Mouse (Mus musculus): Measurements from ENCODE around the gene St6galnac1. TPM values are rescaled to one million over a fixed set of nuclear protein-coding genes. Genes with fewer than 3 reads are reported as not detected.

The St6galnac1 gene
- polyA plus RNA-seq, 1 experiment from 2014 or later: not detected

DNA sequence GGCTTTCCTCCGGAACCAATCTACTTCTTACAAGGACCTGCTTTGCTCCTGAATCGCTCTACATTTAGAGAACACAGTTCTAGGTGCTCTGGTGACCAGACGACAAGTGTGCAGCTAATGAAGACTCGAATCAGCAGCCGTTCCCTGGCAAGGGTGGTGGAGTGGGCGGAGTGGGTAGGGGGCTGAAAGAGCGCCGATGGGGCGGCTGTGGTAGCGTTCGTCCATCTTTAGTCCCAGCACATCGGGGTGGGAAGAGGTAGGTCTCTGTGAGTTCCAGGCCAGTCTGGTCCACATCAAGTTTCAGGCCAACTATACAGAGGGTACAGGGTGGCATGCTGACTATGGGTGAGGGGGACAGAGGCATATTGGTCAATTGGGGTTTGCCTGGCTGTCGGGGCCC is 38.3 kb upstream of the St6galnac1 start:
- DNase-seq (ENCODE audit: low spot score): no peak
- WGBS: 75% methylated on average over 13 of the region's 13 CpGs
- H3K9me3 ChIP-seq: no peaks in the 10 kb centered on the region
- H3K4me1 ChIP-seq: peaks cover 73% of the 10 kb centered on the region
- no peak overlapping the region for H3K4me3 ChIP-seq
- H3K36me3 ChIP-seq: peaks cover 7% of the 10 kb centered on the region; the same call in 1 of the 2 replicates
- peak overlapping the region; percentile 81 for H3K27ac ChIP-seq
- H3K27me3 ChIP-seq (ENCODE audit: insufficient read depth, poor library complexity, severe bottlenecking): peaks cover 12% of the 10 kb centered on the region

- WGBS: 45% methylated on average over 21 of the region's 21 CpGs
- no peaks in the 10 kb centered on the region for H3K9me3 ChIP-seq
- H3K4me3 ChIP-seq: peak overlapping the region; percentile 29; the same call in 1 of the 2 replicates
- H3K4me1 ChIP-seq: peaks cover 75% of the 10 kb centered on the region
- peak overlapping the region; percentile 81 for H3K27ac ChIP-seq
- DNase-seq (ENCODE audit: low spot score): no peak
- peaks cover 12% of the 10 kb centered on the region for H3K27me3 ChIP-seq (ENCODE audit: insufficient read depth, poor library complexity, severe bottlenecking)
- peaks cover 7% of the 10 kb centered on the region; the same call in 1 of the 2 replicates for H3K36me3 ChIP-seq
Measured at GRCm38 (mm10) chr11:116812793-116813529, 37.7 kb upstream of the St6galnac1 start.

GRCm38 (mm10) chr11:116810983-116811901 is 35.9 kb upstream of the St6galnac1 start:
- peak overlapping the region; percentile 61 for H3K4me3 ChIP-seq
- DNase-seq (ENCODE audit: low spot score): no peak
- H3K27ac ChIP-seq: peak overlapping the region; percentile 76
- no peaks in the 10 kb centered on the region for H3K9me3 ChIP-seq
- peaks cover 66% of the 10 kb centered on the region for H3K4me1 ChIP-seq
- peaks cover 12% of the 10 kb centered on the region for H3K27me3 ChIP-seq (ENCODE audit: insufficient read depth, poor library complexity, severe bottlenecking)
- peaks cover 7% of the 10 kb centered on the region; the same call in 1 of the 2 replicates for H3K36me3 ChIP-seq
- WGBS: 9% methylated on average over 31 of the region's 32 CpGs

DNA sequence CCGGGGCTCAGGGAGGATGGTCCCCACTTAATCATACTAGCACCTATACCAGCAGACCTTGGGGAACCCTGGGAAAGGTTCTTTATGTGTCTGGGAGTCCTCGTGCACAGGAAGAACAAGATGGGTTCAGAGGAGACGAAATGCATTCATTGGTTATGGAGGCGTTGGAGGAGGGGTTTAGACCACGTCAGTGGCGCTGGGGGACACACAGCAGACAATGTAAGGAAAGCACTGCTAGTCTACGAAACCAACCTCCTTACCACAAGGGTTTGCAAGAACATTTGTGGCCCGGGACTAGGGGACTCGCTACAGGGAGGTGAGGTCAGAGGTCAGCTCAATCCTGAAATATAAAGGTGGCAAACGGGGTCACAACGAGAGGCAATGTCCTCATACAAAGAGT is 35.2 kb upstream of the St6galnac1 start:
- WGBS: 77% methylated on average over 11 of the region's 11 CpGs

DNA sequence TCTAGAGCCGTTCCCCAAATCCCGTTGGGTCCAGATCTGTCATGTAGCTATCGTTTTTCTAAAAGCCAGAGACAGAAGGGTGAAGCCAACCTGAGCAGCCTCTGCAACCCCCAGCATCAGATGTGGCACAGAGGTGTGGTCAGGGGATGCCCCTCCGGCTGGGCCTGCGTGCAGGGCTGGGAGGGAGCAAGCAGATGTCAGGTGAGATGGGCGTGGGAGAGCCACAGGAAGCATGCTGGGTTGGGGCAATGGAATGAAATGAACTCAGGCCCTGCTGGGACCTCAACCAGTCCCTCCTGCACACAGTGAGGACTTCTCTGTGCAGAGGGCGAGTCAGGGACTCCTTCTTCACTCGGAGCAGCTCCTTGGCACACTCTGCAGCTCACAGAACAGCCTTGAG is 34.2 kb upstream of the St6galnac1 start:
- H3K4me1 ChIP-seq: peaks cover 51% of the 10 kb centered on the region
- peaks cover 7% of the 10 kb centered on the region; the same call in 1 of the 2 replicates for H3K36me3 ChIP-seq
- no peak for DNase-seq (ENCODE audit: low spot score)

More for the DNA sequence above, 35.2 kb upstream of the St6galnac1 start:
- peaks cover 7% of the 10 kb centered on the region; the same call in 1 of the 2 replicates for H3K36me3 ChIP-seq
- no peak for DNase-seq (ENCODE audit: low spot score)
- H3K27ac ChIP-seq: no peak overlapping the region
- no peak overlapping the region for H3K4me3 ChIP-seq
- peaks cover 60% of the 10 kb centered on the region for H3K4me1 ChIP-seq
- no peaks in the 10 kb centered on the region for H3K9me3 ChIP-seq
- H3K27me3 ChIP-seq (ENCODE audit: insufficient read depth, poor library complexity, severe bottlenecking): peaks cover 12% of the 10 kb centered on the region

DNA sequence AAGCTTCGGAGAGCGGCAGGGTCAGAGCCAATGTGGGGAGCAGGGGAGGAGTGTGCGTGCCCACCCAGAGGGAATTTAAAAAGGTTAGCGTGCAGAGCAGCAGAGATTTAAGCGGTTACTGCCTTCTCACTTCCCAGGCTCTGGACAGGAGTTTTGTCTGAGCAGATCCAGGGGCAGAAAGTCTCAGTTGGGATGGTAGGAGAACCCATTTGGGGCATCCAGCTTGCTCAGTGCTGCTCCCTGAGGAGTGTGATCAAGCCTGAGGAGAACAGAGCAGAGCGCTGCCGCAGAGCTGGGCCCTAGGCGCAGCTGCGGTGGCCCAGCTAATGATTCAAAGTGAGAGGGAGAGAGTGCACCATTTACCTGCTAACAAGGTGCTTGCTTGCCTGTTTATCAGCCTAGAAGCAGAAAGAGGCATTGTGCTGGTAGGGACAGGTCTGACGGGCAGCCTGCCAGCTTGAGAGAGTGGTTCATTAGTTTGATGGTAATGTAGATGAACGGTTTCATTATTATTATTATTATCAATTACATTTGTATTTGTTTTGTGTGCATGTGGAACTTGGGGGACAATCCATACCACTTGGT is 33.6 kb upstream of the St6galnac1 start:
- 70% methylated on average over 11 of the region's 11 CpGs for WGBS
- H3K36me3 ChIP-seq: peaks cover 7% of the 10 kb centered on the region; the same call in 1 of the 2 replicates
- peaks cover 12% of the 10 kb centered on the region for H3K27me3 ChIP-seq (ENCODE audit: insufficient read depth, poor library complexity, severe bottlenecking)
- H3K9me3 ChIP-seq: no peaks in the 10 kb centered on the region
- H3K4me3 ChIP-seq: no peak overlapping the region
- peaks cover 45% of the 10 kb centered on the region for H3K4me1 ChIP-seq
- DNase-seq (ENCODE audit: low spot score): no peak
- H3K27ac ChIP-seq: no peak overlapping the region

More for the DNA sequence above, 34.2 kb upstream of the St6galnac1 start:
- H3K27me3 ChIP-seq (ENCODE audit: insufficient read depth, poor library complexity, severe bottlenecking): peaks cover 12% of the 10 kb centered on the region
- no peak overlapping the region for H3K4me3 ChIP-seq
- H3K9me3 ChIP-seq: no peaks in the 10 kb centered on the region
- 81% methylated on average over 8 of the region's 8 CpGs for WGBS
- H3K27ac ChIP-seq: no peak overlapping the region

DNA sequence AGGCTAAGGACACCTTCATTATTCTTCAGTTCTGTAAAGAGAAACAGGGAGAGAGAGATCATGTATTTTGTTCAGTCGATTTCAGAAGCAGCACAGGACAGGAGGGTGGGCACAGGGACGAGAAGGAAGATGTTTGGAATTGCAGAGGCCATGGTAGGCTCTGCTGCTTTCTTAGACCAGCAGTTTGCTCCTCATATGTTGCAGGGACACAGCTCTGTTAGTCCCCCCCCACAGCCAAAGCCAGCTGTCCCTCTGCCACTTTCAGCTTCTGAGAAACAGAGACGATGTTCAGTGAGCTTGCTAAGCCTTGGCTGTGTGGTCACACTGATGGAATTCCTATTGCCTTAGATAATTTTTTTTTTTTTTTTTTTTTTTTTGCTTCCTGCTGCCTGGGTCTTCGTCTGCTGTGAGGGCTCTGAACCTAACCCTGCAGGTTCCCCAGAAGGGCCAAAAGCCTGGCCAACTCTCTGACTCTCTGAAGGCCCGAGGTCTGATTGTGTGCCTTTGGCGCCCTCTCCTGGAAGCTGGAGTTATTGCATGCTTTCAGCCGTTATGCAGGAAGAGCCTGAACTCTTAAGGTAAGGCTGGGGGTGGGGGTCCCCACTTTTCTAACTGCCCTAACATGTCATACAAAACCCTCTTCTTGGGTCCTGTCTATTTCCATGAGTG is 32.8 kb upstream of the St6galnac1 start:
- Histone ChIP-seq H3K4me1 (peaks cover 36% of the 10 kb centered on the region), H3K4me3 (no peak overlapping the region), H3K27ac (peak overlapping the region; percentile 76; the same call in 1 of the 2 replicates), H3K36me3 (peaks cover 7% of the 10 kb centered on the region; the same call in 1 of the 2 replicates), H3K27me3 (ENCODE audit: insufficient read depth, poor library complexity, severe bottlenecking) (peaks cover 12% of the 10 kb centered on the region), H3K9me3 (no peaks in the 10 kb centered on the region)
- 26% methylated on average over 7 of the region's 7 CpGs for WGBS
- peak; percentile 93 for DNase-seq (ENCODE audit: low spot score)

DNA sequence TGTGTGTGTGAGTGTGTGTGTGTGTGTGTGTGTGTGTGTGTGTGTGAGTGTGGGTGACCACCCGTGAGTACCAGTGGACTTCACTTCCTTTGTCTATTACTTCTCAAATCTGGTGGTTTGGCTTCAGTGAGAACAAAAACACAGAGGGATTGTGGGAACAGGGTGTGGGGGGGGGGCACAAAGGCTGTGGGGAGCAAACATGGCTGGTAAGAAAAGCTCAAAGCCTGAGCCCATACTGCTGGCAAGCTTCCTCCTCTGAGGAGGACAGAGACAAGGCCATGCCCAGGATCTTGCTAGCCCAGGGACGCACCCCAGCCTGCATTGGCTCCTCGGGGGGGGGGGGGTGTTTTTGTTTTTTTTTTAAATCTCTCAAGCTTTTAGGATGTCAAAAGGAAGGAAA is 32.2 kb upstream of the St6galnac1 start:
- H3K9me3 ChIP-seq: no peaks in the 10 kb centered on the region
- peaks cover 7% of the 10 kb centered on the region; the same call in 1 of the 2 replicates for H3K36me3 ChIP-seq
- H3K4me1 ChIP-seq: peaks cover 31% of the 10 kb centered on the region
- 67% methylated on average over 3 of the region's 3 CpGs for WGBS
- no peak overlapping the region for H3K4me3 ChIP-seq
- no peak for DNase-seq (ENCODE audit: low spot score)
- peak overlapping the region; percentile 76 for H3K27ac ChIP-seq
- peaks cover 12% of the 10 kb centered on the region for H3K27me3 ChIP-seq (ENCODE audit: insufficient read depth, poor library complexity, severe bottlenecking)

GRCm38 (mm10) chr11:116807116-116807515 is 31.8 kb upstream of the St6galnac1 start:
- WGBS: 59% methylated on average over 7 of the region's 7 CpGs
- H3K36me3 ChIP-seq: peaks cover 7% of the 10 kb centered on the region; the same call in 1 of the 2 replicates
- peaks cover 12% of the 10 kb centered on the region for H3K27me3 ChIP-seq (ENCODE audit: insufficient read depth, poor library complexity, severe bottlenecking)
- peak overlapping the region; percentile 76 for H3K27ac ChIP-seq
- no peak for DNase-seq (ENCODE audit: low spot score)
- H3K4me1 ChIP-seq: peaks cover 27% of the 10 kb centered on the region
- H3K9me3 ChIP-seq: no peaks in the 10 kb centered on the region
- H3K4me3 ChIP-seq: no peak overlapping the region

DNA sequence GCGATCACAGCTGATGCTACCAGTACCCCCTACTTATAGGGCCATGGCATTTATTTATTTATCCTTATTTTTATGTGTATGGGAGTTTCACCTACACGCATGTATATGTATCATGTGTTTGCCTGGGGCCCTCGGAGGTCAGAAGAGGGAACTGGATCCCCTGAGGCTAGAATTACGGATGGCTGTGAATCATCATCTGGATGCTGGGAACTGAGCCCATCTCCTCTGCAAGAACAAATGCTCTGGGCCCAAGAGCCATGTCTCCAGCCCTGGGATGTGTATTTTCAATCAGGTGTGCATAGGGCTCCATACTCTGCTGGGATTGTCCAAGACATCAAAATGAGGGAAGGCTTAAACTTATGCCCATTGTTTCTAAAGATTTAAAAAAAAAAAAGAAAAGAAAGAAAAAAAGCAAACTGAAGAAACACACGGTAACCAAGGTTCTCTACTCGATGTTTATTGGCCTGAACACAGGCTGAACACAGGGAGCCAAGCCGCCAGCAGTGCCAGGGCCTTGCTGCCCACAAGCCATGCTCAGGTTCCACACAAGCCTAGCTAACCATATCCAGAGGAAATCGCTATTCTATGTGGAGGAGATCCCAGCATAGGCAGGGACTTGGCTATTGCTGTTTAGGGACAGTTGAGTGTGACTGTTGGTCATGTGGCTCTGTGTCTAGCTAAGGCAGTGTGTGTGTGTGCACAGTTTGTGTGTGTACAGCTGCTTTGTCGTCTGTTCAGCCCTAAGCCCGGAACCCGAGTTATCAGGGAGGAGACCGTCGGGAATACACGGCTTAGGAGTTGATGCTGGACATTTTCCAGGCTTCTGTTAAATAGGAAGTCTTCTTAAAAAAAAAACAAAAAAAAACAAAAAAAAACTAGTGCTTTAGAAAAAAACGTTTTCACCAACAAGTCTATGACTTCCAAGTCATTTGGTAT is 31.1 kb upstream of the St6galnac1 start:
- Histone ChIP-seq H3K9me3 (no peaks in the 10 kb centered on the region), H3K4me1 (peaks cover 21% of the 10 kb centered on the region), H3K27ac (peak overlapping the region; percentile 67; the same call in 1 of the 2 replicates), H3K27me3 (ENCODE audit: insufficient read depth, poor library complexity, severe bottlenecking) (peaks cover 12% of the 10 kb centered on the region), H3K36me3 (peaks cover 7% of the 10 kb centered on the region; the same call in 1 of the 2 replicates), H3K4me3 (no peak overlapping the region)
- WGBS: 68% methylated on average over 15 of the region's 15 CpGs
- DNase-seq (ENCODE audit: low spot score): no peak

- Histone ChIP-seq H3K27me3 (ENCODE audit: insufficient read depth, poor library complexity, severe bottlenecking) (no peaks in the 10 kb centered on the region), H3K4me1 (peaks cover 9% of the 10 kb centered on the region; the same call in 1 of the 2 replicates), H3K4me3 (no peak overlapping the region), H3K9me3 (no peaks in the 10 kb centered on the region), H3K27ac (no peak overlapping the region), H3K36me3 (no peaks in the 10 kb centered on the region)
- 82% methylated on average over 5 of the region's 5 CpGs for WGBS
- DNase-seq (ENCODE audit: low spot score): no peak
Measured at GRCm38 (mm10) chr11:116802709-116803108, 27.4 kb upstream of the St6galnac1 start.
